Mouse (Mus musculus): ENCODE measurements at regions not wholly inside any gene's neighbourhood (a gene's known extent, or its start where the extent isn't known, plus 50 kb on each side); places are given as distances from the start of the nearest gene placed in this dataset.

GRCm38 (mm10) chr16:87172395-87172794 lies 181.6 kb upstream of the N6amt1 start:
- TF ChIP-seq EP300 (IDR thresholded peaks at IDR 0.05; ENCODE audit: low read depth) (no peak), CTCF (IDR thresholded peaks at IDR 0.05; ENCODE audit: low read depth) (no peak)

Data from liver, postnatal 0 days (tissue).